Mouse (Mus musculus) heart, postnatal 0 days (tissue): ENCODE data around the gene Pex14.

Experiments
- CTCF ChIP-seq: IDR thresholded peaks from 2 replicates; pipeline ENCODE4 v1.5.1; 2016; ENCODE audit warnings: antibody characterized with exemption, control low read depth, low read depth
- EP300 ChIP-seq: IDR thresholded peaks from 2 replicates; pipeline ENCODE4 v1.6.1; 2016; ENCODE audit warnings: antibody characterized with exemption, low read depth

GRCm38 (mm10) chr4:149047360-149047759 lies 52.3 kb downstream of the Pex14 start:
- peak; percentile 73 for TF ChIP-seq CTCF
- 0 out of 2 replicates have a peak, but pooled peaks have one; percentile 34 for TF ChIP-seq EP300
